Mouse (Mus musculus) central nervous system, embryonic 14 days (tissue): ENCODE data around the gene Il1rl2. TPM values are rescaled to one million over a fixed set of nuclear protein-coding genes. Genes with fewer than 3 reads are reported as not detected.

Experiments
- polyA plus RNA-seq: library from polyadenylated mRNA; depleted of rRNA; stranded (reverse); fragments of >200 nt; gene quantifications from 2 replicates; pipeline ENCODE4 v1.2.3, GENCODE M21; 2012; rRNA removed

Gene Il1rl2
- 1.4 and 2.5 TPM in 2 replicates for polyA plus RNA-seq

GRCm38 (mm10) chr1:40324457-40324856 is at the start of gene Il1rl2:
Il1rl2 (plus strand) TSS chr1:40324610.

Other genes with a start within 250 kb of the Il1rl2 start
- 0.69 and 1.6 TPM in 2 replicates for gene Il1r1, start 99.5 kb upstream of the Il1rl2 start, polyA plus RNA-seq
- 0.25 and 0.36 TPM in 2 replicates for gene Il1rl1, start 105.0 kb downstream of the Il1rl2 start, polyA plus RNA-seq
- 0.10 and 0.11 TPM in 2 replicates for gene Il18r1, start 140.9 kb downstream of the Il1rl2 start, polyA plus RNA-seq
- 0.15 and 0.21 TPM in 2 replicates for gene Il18rap, start 190.8 kb downstream of the Il1rl2 start, polyA plus RNA-seq